Mouse (Mus musculus) hindbrain, embryonic 15.5 days (tissue): ENCODE results near the gene Mepe. TPM values are rescaled to one million over a fixed set of nuclear protein-coding genes. Genes with fewer than 3 reads are reported as not detected.

Experiments
- microRNA-seq: library from miRNA; unstranded; fragments of <30 nt; microRNA quantifications from one replicate; pipeline ENCODE4, GENCODE M21; 2016
- polyA plus RNA-seq: library from polyadenylated mRNA; unstranded; fragments of >200 nt; fragmentation: Nextera tagmentation; extraction: Ambion mirVana; gene quantifications from 2 replicates; pipeline ENCODE4 v1.2.1, GENCODE M21; 2015

Mepe gene
- polyA plus RNA-seq, 1 experiment from 2014 or later = not detected

Small RNA genes lying within 50 kb of the gene (microRNA-seq; reads per million reads assigned to microRNA genes)
- gene Gm23616 = not detected

Other genes starting within 250 kb of the Mepe start
- 0.59 TPM in 1 of 2 replicates, not detected in the other for gene Gm17660, start 247.7 kb upstream of the Mepe start, polyA plus RNA-seq
- 349 and 369 TPM in 2 replicates for gene Sparcl1, start 211.6 kb upstream of the Mepe start, polyA plus RNA-seq
- gene Dspp, start 154.6 kb upstream of the Mepe start, polyA plus RNA-seq = not detected in 2 replicates
- 0.21 and 0.33 TPM in 2 replicates for gene Dmp1, start 122.7 kb upstream of the Mepe start, polyA plus RNA-seq
- 0.26 and 0.73 TPM in 2 replicates for gene Ibsp, start 26.2 kb upstream of the Mepe start, polyA plus RNA-seq
- gene Spp1, start 109.8 kb downstream of the Mepe start, polyA plus RNA-seq = 7.7 and 31.8 TPM in 2 replicates
- gene Pkd2, start 134.1 kb downstream of the Mepe start, polyA plus RNA-seq = 8.8 and 9.2 TPM in 2 replicates
- gene BC005561, start 183.0 kb downstream of the Mepe start, polyA plus RNA-seq = 11.7 and 13.4 TPM in 2 replicates